Mouse (Mus musculus) limb, embryonic 12.5 days (tissue): ENCODE measurements around the gene Rpsa. TPM values are rescaled to one million over a fixed set of nuclear protein-coding genes. Genes with fewer than 3 reads are reported as not detected.

Experiments
- ATAC-seq: fragments of 200-750 bp; cut with Nextera tagmentation; 2 replicates; pipeline ENCODE4 v1.8.0; 2017; ENCODE audit warnings: low read depth, moderate TSS enrichment; ENCODE audit not compliant: insufficient number of reproducible peaks, insufficient read depth, low FRiP score, low TSS enrichment
- H3K27ac ChIP-seq: fragments of 300-500 bp; sonication (generic); 2 replicates; pipeline ENCODE4 v1.5.1; 2016; ENCODE audit warnings: mild to moderate bottlenecking, moderate library complexity
- H3K27me3 ChIP-seq: fragments of 300-500 bp; sonication (generic); 2 replicates; pipeline ENCODE4 v1.6.1; 2016; ENCODE audit warnings: mild to moderate bottlenecking, moderate library complexity
- H3K36me3 ChIP-seq: fragments of 300-500 bp; sonication (generic); 2 replicates; pipeline ENCODE4 v1.6.1; 2016; ENCODE audit warnings: mild to moderate bottlenecking, moderate library complexity
- H3K4me1 ChIP-seq: fragments of 300-500 bp; sonication (generic); replicated peaks from 2 replicates; pipeline ENCODE4 v1.6.1; 2016
- H3K4me2 ChIP-seq: fragments of 300-500 bp; sonication (generic); 2 replicates; pipeline ENCODE4 v1.6.1; 2016; ENCODE audit warnings: mild to moderate bottlenecking, moderate library complexity
- H3K4me3 ChIP-seq: fragments of 300-500 bp; sonication (generic); replicated peaks from 2 replicates; pipeline ENCODE4 v1.5.1; 2016; ENCODE audit warnings: mild to moderate bottlenecking
- H3K9ac ChIP-seq: fragments of 300-500 bp; sonication (generic); replicated peaks from 2 replicates; pipeline ENCODE4 v1.6.1; 2016; ENCODE audit warnings: mild to moderate bottlenecking, moderate library complexity
- H3K9me3 ChIP-seq: fragments of 300-500 bp; sonication (generic); 2 replicates; pipeline ENCODE4 v1.6.1; 2016; ENCODE audit warnings: mild to moderate bottlenecking, moderate library complexity
- WGBS: fragments of 180-500 bp; shearing (Covaris S2); methylation state at CpG from one replicate; pipeline ENCODE4 v1.1.7; 2016; 5-methylcytosine and 5-hydroxymethylcytosine counted together
- polyA plus RNA-seq: library from polyadenylated mRNA; unstranded; fragments of >200 nt; fragmentation: Nextera tagmentation; extraction: Ambion mirVana; gene quantifications from 2 replicates; pipeline ENCODE4 v1.2.1, GENCODE M21; 2016

Gene Rpsa
- polyA plus RNA-seq, 1 experiment from 2014 or later = 1,159 TPM

DNA sequence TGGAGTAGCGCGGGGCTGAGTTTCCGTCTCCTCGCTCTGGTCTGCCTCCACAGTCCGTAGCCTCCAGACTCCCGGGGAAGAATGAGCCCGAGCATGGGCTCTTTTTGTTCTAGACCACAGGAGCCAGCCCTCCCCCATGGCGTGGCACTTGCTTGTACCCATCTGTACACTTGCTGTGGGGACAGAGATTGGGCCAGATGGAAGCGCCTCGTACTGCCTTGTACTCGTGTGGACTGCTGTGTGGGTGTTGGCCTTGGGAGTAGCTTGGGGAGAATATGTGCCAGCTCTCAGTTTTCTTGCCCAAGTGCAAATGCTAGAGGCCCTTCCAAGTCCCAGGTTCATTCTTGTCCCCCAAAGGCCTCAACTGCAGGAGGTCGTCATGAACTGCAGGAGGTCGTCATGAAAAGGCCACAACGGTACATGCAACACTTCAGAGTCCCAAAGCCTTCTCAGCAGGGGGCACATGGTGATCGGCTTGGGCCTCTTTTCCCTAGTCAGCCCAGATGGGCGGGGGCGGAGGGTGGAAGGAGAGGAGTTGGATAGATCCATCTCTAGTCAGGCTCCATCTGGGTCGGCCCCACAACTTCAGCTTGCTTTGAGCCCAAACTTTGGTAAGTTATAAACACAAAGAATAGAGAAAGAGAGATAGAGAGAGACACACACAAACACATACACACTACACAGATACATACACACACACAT lies 47.1 kb downstream of the Rpsa start:
- no peak for ATAC-seq
- no peak overlapping the region for H3K4me2 ChIP-seq
- H3K4me1 ChIP-seq = no peaks in the 10 kb centered on the region
- no peak overlapping the region for H3K9ac ChIP-seq
- H3K9me3 ChIP-seq = peaks cover 8% of the 10 kb centered on the region; the same call in 1 of the 2 replicates
- WGBS = 87% methylated on average over 18 of the region's 18 CpGs
- H3K27me3 ChIP-seq = 0 out of 2 replicates have a peak, but pooled peaks cover 2% of the 10 kb centered on the region
- no peak overlapping the region for H3K4me3 ChIP-seq
- no peak overlapping the region for H3K27ac ChIP-seq
- H3K36me3 ChIP-seq = no peaks in the 10 kb centered on the region

DNA sequence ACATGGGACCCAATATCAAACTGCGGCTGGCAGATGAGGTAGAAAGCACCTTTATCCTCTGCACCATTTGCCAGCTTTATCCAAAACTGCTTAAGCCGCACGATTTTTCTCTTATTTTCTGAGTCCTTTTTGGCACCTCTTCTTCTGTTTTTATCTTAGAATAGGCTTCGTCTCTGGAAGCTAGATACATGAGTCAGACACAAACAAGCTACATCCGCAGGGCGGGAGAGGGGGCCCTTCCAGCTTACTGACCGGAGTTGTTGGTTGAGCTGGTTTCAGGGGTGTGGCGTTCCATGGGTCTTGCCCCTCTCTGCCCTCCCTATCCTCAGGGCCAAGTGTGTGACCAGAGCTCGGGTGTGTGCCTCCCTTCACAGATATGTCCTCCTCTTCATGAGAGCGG lies 51.3 kb downstream of the Rpsa start:
- Histone ChIP-seq H3K4me3 (no peak overlapping the region), H3K27me3 (no peaks in the 10 kb centered on the region), H3K9me3 (no peaks in the 10 kb centered on the region), H3K9ac (no peak overlapping the region), H3K4me2 (no peak overlapping the region), H3K27ac (no peak overlapping the region), H3K36me3 (no peaks in the 10 kb centered on the region), H3K4me1 (no peaks in the 10 kb centered on the region)
- no peak for ATAC-seq
- 87% methylated on average over 10 of the region's 10 CpGs for WGBS

Other genes with a start within 250 kb of the Rpsa start
- 63.7 and 66.2 TPM in 2 replicates for gene Wdr48, start 232.8 kb upstream of the Rpsa start, polyA plus RNA-seq
- 29.7 and 30.8 TPM in 2 replicates for gene Gorasp1, start 190.1 kb upstream of the Rpsa start, polyA plus RNA-seq
- gene Ttc21a, start 190.1 kb upstream of the Rpsa start, polyA plus RNA-seq = 0.31 and 0.44 TPM in 2 replicates
- 4.6 and 4.8 TPM in 2 replicates for gene Csrnp1, start 143.0 kb upstream of the Rpsa start, polyA plus RNA-seq
- gene Xirp1, start 104.1 kb upstream of the Rpsa start, polyA plus RNA-seq = 0.44 and 0.59 TPM in 2 replicates
- gene Cx3cr1, start 57.8 kb upstream of the Rpsa start, polyA plus RNA-seq = 5.1 and 5.9 TPM in 2 replicates
- not detected in 2 replicates for gene Ccr8, start 35.6 kb upstream of the Rpsa start, polyA plus RNA-seq
- gene Slc25a38, start 17.3 kb upstream of the Rpsa start, polyA plus RNA-seq = 34.1 and 37.1 TPM in 2 replicates
- not detected in 2 replicates for gene Mobp, start 22.0 kb downstream of the Rpsa start, polyA plus RNA-seq
- 0.38 TPM in 1 of 2 replicates, not detected in the other for gene Myrip, start 173.8 kb downstream of the Rpsa start, polyA plus RNA-seq